Mouse (Mus musculus) left cerebral cortex, adult 2 months (tissue): ENCODE measurements at regions not wholly inside any gene's neighbourhood (a gene's known extent, or its start where the extent isn't known, plus 50 kb on each side); places are given as distances from the start of the nearest gene placed in this dataset.
"Not testable (repeated sequence)": the region's sequence is repeated elsewhere in the genome, so short reads cannot be mapped to it uniquely, and the experiment has no call there.

Source experiments
- DNase-seq, 2 experiments: peaks; one replicate each; pipeline ENCODE4 v3.0.0; 2021 to 2022; ENCODE audit warnings: low spot score in 2 of 2, mixed read lengths in 1 of 2; ENCODE audit errors: extremely low spot score in 1 of 2
- H3K27ac ChIP-seq: fragments of 200-600 bp; 2 replicates; pipeline ENCODE4 v1.8.1; 2022
- H3K4me3 ChIP-seq: fragments of 200-600 bp; 2 replicates; pipeline ENCODE4 v1.8.1; 2022
- CTCF ChIP-seq: fragments of 200-600 bp; IDR thresholded peaks from 2 replicates; pipeline ENCODE4 v1.8.1; 2022; ENCODE audit warnings: antibody characterized with exemption, mild to moderate bottlenecking, moderate library complexity
- intact Hi-C: fragments of 180-260 bp; cut with DNase I; formaldehyde crosslinking; loops from one replicate; pipeline ENCODE4 v1.15.1; 2025

- Histone ChIP-seq H3K4me3 (no peak overlapping the region), H3K27ac (no peak overlapping the region)
- intact Hi-C loops, result no loop called here
- peak; percentile 67 for TF ChIP-seq CTCF
- no peak for DNase-seq
Measured at GRCm38 (mm10) chr10:50370611-50371010, 221.9 kb upstream of the Ascc3 start.

- H3K27ac ChIP-seq, H3K4me3 ChIP-seq, intact Hi-C loops, DNase-seq: not testable (repeated sequence)
Measured at GRCm38 (mm10) chr10:50392617-50393016, 199.9 kb upstream of the Ascc3 start.
